Mouse (Mus musculus): ENCODE data around the gene Cerk. TPM values are rescaled to one million over a fixed set of nuclear protein-coding genes. Genes with fewer than 3 reads are reported as not detected.

Gene Cerk
- total RNA-seq, 2 experiments from 2014 or later: 25.0 to 37.6 TPM

GRCm38 (mm10) chr15:86091998-86092670 lies 93.8 kb downstream of the Cerk start:
- ATAC-seq (replicated peaks; ENCODE audit: poor library complexity): no peak

DNA sequence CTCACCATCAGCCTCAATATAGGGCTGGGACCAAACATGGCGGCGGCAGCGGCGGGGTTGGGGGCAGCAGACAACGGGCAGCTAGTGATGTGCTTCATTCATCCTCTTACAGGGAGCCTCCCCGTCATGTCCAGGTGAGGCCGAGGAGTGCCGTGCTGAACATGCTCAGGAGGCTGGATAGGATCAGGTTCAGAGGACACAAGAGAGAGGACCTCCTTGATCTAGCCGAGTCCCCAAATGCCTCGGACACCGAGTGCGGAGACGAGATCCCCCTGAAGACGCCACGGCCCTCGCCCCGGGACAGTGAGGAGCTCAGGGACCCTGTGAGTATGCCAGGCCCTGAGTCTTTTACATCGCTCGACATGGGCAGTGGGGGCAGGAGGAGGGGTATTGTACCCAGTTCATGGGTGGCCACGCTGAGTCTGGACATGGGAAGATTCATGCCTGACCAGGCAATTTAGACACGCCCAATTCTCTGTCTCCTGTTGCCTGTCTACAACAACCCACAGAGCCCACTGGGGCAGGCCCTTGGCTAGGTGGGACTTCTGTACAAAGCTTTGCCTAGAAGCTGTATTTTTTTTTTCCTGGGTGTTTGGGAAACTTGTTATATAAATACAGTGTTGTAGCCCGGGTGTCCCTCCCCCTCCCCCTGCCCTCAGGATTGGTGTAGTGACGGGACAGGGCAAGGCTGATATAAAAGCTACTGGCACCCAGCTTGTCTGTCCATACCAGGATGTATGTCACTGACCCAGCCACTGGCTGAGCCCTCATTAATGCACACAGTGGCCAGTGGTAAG lies 94.5 kb downstream of the Cerk start:
- no peak for ATAC-seq (replicated peaks; ENCODE audit: poor library complexity)

GRCm38 (mm10) chr15:86090578-86090977 lies 95.4 kb downstream of the Cerk start:
- ATAC-seq (replicated peaks; ENCODE audit: poor library complexity): no peak

GRCm38 (mm10) chr15:86089991-86090529 lies 95.9 kb downstream of the Cerk start:
- ATAC-seq (replicated peaks; ENCODE audit: poor library complexity): no peak

Other genes with a start within 250 kb of the Cerk start
- 8.4 and 10.7 TPM in 2 replicates for gene Celsr1, start 152.4 kb downstream of the Cerk start, total RNA-seq (2015)
- gene Celsr1, start 152.4 kb downstream of the Cerk start, total RNA-seq (2017): 4.4 and 6.6 TPM in 2 replicates
- 7.1 and 7.4 TPM in 2 replicates for gene Gramd4, start 128.4 kb downstream of the Cerk start, total RNA-seq (2015)
- gene Gramd4, start 128.4 kb downstream of the Cerk start, total RNA-seq (2017): 19.7 and 20.5 TPM in 2 replicates
- 12.2 and 12.6 TPM in 2 replicates for gene Tbc1d22a, start 28.3 kb upstream of the Cerk start, total RNA-seq (2015)
- gene Tbc1d22a, start 28.3 kb upstream of the Cerk start, total RNA-seq (2017): 17.3 and 19.8 TPM in 2 replicates

Data from megakaryocyte progenitor cell, adult 5-6 weeks (primary cell).